Mouse (Mus musculus): ENCODE data around the gene Glt28d2.

Gene Glt28d2

DNA sequence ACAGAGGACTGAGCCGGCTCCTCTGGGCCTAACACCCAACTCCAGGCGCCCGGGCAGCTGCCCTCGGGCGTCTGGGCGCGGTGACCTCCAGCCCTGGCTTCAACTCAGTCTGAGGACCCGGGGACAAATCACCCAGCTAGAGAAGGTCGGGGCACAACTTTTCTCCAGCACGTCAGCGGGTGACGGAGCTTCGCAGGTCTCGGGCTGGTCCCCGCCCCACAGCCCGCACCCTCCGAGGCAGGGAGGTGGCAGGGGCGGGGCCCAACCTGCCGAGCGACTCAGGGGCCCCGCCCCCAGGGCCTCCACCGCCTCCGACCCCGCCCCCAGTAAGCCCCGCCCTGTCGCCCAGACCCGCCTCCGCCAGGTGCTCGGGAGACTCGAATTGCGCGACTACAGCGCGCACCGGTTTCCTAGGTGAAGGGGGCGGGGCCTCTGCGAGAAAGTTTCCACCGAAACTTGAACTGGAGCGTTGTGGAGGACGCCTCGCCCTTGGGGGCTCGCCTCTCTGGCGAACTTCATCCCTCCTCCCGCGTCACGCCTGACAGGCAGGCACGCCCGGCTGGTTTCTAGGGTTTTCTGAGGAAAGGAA is at the start of gene Glt28d2, which contains the start of gene Gm37240:
TSS of gene Glt28d2 (minus strand) at position 278 of the 589 bp plus-strand sequence.
TSS of gene Gm37240 (minus strand) at position 280 of the 589 bp plus-strand sequence.
- in situ Hi-C loops (cut with MboI; ENCODE audit: low sequenced_read_pairs), result no loop called here

DNA sequence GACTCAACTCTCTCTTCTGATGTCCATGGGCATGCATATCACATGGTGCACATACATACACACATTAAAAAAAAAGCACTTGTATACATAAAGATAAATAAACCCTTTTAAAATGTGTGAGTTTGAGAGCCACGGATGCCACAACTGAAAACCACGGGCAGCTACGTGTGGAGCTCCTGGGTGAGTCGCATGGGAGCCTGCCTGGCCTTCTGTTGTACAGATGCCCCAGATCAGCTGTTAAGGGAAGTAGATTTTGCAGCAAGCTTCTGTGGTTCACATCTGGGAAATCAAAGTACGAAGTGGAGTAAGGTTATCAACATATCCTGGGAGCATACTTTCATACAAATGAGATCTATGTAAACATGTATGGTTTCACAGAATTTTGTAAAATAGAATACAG is 46.3 kb upstream of the Glt28d2 start:
- in situ Hi-C loops (cut with MboI; ENCODE audit: low sequenced_read_pairs), result no loop called here

DNA sequence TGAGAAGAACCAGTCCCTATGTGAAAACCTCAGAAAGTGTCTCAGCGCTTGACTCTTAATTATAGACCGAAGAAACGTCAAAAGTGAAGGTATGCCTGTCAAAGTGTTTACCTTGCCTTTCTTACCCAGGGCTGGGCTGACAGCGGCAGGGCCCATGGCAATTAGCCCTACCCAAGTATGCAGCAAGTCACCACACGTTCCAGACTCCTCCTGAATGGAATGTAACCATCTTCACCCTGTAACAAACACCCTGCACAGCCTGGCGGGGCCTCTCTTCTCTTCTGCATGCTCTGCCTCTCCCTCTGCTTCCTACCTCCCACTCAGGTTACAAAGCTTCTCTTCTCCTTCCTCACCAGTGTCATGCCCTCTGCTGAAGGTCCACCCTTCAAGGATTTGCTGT is 44.5 kb upstream of the Glt28d2 start:
- in situ Hi-C loops (cut with MboI; ENCODE audit: low sequenced_read_pairs), result no loop called here

DNA sequence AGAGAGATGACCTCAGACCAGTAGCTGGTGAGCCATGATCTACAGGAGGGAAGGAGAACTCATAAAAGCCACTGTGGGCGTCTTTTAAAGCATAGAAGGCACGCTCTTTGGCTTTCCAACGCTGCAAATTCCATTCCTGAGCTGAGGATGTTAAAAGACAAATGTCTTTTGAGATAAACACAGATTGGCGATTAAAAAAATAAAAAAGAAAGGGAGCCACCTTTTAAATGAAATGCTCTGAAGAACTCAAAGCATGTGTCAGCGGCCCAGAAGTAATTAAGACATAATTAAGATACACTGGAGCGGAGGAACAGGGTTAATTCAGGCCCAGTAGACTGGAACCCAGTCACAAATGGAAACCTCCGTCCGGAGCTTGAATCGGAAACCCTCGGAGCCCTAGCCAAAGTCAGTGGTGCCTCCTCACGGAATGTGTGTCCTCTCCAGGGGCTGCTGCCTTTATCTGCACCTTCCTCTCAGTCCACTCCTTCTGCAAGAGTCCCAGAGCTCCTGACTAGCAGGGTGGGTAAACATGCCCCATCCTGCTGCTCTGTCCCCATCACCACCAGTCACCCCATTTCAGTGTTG is 43.4 kb upstream of the Glt28d2 start:
- in situ Hi-C loops (cut with MboI; ENCODE audit: low sequenced_read_pairs), result no loop called here

DNA sequence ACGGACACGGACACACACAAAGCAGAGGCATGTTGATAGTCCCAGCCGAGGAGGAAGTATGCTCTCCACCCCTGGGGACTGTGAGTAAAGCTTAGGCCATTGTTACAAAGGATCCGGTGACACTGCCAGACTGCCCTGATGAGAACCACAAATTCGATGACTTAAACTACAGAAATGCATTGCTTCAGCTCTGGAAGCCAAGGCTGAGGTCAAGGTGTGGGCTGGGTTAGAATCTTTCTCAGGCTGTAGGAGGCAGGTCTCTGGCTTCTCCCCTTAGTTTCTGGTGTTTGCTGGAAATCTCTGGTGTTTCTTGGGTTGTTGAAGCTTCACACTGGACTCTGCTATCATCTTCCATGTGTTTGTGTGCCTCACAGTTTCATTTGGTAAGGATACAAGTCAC is 42.4 kb upstream of the Glt28d2 start:
- in situ Hi-C loops (cut with MboI; ENCODE audit: low sequenced_read_pairs), result no loop called here

DNA sequence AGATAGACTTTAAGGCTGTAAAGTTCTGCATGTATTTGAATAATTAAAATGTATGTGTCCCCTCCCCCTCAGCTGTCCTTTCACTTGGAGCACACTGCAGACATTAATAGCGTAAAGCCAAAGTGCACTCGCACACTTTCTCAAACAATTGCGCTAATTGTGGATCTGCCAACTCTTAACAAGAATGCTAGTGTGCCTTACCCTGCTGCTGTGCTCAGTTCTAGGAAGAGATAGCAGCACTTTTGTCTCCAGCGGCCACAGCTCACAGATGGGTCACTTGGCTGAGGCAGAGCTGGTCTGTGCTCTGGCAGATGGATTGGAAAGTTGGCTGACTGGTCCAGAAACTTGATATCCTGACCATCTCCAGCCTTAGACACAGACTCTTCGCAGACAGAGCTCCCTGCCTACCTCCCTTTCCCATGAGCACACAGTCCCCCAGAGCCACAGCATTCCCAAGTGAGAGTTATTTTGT is 40.9 kb upstream of the Glt28d2 start:
- in situ Hi-C loops (cut with MboI; ENCODE audit: low sequenced_read_pairs), result no loop called here

DNA sequence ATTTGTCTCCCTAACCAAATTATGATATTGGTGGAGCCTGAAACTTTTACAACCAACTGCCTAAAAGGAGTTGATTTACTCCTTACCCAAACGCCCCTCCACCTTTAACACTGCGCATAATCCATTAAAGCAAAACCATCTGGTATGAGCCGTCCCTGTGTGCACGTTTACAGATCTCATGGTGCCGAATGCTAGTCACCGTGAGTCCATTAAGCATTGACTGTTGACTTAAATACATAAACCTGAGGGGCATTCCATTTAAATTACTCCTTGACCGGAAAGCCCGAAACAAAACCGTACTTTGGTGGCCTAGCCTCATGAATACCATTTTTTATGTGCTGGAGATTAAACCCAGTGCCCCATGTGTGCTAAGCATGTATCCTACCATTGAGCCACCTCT is 40.0 kb upstream of the Glt28d2 start:
- in situ Hi-C loops (cut with MboI; ENCODE audit: low sequenced_read_pairs), result no loop called here

DNA sequence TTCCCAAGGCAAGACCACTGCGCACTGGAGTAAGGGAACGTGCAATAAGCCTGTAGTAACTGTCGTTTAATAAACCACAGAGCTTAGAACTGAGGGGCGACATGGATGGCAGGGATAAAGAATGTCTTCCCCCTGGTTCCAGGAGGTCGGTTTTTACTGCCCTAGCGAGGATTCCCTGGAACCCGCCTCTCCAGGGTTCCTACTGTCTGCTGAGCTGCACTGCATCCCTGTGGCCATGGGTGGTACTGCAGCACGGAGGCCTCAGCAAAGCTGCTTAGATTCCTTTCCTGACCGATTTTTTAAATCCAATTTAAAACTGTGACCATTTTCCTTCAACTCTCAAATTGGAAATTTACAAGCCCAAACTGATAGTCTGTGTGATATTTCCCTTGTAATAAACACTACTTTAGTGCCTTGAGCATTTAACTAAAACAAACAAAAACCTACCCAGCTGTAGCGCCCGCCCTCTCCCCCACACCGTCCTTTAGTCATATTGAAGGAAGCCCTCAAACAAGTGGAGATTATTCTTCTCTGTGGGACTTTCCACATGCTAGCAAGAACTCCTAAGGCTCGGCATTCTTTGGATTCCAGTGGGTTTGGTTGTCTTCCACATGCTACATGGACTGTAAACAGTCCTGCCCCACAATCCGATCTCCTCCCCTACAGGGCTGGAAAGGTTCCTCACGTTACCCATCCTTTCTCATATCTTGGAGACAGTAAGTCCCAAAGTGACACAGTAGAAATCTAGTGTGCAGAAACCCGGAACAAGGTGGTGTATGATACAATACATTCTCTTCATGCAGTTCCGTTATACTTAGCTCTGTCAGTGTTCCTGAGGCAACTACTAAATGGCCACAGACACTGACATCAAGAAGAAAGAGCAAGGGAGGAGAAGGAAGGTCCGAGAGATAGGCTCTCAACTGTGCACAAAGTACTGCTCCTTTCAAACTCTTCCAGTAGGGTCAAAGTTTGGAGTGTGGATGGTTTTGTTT is 36.9 kb upstream of the Glt28d2 start:
- in situ Hi-C loops (cut with MboI; ENCODE audit: low sequenced_read_pairs), result loop anchor here (25.0 kb wide), 2 partner anchors 212 to 1012 kb away; no protein-coding TSS in a partner anchor

DNA sequence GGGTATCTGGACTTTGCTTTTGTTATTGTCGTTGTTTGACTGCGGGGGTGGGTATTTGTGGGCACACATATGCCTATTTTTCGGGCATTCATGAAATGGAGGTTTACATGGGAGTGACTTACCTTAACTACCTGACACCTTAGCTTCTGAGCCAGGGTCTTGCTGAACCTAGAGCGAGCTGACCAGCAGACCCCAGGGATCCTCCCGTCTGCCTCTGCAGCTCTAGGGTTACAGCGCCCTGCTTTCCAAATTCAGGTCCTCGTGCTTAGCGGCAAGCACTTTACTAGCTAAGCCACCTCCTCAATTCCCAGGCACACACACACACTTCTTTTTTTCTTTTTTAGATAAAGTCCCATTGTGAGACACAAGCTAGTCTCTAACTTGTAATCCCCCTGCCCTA is 36.0 kb upstream of the Glt28d2 start:
- in situ Hi-C loops (cut with MboI; ENCODE audit: low sequenced_read_pairs), result loop anchor here (25.0 kb wide), 2 partner anchors 211 to 1011 kb away; no protein-coding TSS in a partner anchor

DNA sequence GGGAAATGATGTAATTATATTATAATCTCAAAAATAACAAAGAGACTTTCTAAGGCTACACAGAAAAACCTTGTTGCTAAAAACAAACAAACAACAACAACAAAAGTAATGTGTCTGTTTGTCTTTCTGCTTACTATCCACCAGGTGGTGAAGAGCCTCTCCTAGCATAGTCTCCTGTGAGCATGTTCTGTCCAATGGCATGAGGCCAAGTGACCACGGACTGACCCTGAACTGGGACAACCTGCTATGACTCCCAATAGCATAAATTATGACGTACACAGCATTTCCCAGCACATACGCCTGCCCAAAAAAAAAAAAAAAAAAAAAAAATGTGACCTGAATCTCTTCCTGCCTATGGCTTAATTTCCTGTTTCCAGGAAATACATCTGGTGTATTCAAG is 35.0 kb upstream of the Glt28d2 start:
- in situ Hi-C loops (cut with MboI; ENCODE audit: low sequenced_read_pairs), result loop anchor here (25.0 kb wide), 2 partner anchors 210 to 1010 kb away; no protein-coding TSS in a partner anchor

DNA sequence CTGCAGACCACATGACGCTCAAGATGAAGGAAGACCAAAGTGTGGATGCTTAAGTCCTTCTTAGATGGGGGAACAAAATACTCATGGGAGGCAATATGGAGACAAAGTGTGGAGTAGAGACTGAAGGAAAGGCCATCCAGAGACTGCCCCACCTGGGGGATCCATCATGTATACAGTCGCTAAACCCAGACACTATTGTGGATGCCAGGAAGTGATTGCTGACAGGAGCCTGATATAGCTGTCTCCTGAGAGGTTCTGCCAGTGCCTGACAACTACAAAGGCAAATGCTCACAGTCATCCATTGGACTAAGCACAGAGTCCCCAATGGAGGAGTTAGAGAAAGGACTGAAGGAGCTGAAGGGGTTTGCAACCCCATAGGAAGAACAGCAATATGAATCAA is 33.4 kb upstream of the Glt28d2 start:
- in situ Hi-C loops (cut with MboI; ENCODE audit: low sequenced_read_pairs), result loop anchor here (25.0 kb wide), 2 partner anchors 208 to 1008 kb away; no protein-coding TSS in a partner anchor

DNA sequence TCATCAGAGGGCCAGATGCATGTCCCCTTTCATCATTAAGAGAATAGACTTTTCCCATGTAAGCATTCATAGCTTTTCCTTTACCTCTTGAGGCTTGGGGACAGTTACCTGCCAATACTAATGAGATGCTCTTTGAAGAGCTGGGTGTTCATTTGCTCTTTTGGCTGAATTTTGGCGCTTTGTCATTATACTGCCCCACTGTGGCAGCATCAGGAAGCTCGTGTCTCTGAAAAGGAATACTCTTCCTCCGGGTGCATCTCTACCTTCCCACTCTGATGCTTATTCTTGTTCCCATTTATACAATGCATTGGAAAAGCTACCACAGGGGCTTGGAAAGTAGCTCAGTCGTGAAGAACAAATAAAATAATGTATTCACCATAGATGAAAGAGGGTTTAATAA is 30.3 kb upstream of the Glt28d2 start:
- in situ Hi-C loops (cut with MboI; ENCODE audit: low sequenced_read_pairs), result loop anchor here (25.0 kb wide), 2 partner anchors 205 to 1005 kb away; no protein-coding TSS in a partner anchor

DNA sequence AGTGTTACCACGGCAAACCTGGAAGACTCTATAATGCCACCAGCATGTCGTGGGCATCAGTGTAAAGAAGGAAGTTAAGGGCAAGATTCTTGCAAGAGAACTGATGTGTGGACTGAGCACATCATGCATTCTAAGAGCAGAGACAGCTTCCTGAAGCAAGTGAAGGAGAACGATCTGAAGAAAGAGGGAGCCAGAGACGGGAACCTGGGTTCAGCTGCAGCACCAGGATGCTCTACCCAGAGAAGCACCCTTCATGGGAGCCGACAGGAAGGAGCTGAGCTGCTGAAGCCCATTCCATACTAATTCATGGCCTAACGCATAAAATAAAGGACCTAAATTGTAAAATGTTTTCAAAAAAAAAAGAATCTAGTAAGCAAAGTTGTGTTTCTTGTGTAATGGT is 27.5 kb upstream of the Glt28d2 start:
- in situ Hi-C loops (cut with MboI; ENCODE audit: low sequenced_read_pairs), result loop anchor here (25.0 kb wide), 2 partner anchors 203 to 1003 kb away; no protein-coding TSS in a partner anchor

DNA sequence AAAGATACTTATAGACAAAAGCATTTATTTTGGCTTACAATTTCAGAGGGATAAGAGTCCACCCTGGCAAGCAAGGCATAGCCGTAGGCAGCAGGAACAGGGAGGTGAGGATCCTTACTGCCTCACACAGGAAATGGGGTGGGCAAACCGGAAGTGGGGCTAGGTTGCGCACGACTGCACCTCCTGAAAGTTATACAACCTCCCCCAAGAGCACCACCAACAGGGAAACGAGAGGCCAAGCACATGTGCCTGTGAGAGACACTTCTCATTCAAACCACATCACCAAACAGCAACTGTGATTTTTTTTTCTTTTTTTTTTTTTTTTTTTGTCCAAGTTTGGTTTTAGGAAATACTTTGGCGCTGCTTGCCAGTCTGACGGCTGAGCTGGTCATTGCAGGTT is 19.8 kb upstream of the Glt28d2 start:
- in situ Hi-C loops (cut with MboI; ENCODE audit: low sequenced_read_pairs), result loop anchor here (25.0 kb wide), 2 partner anchors 195 to 995 kb away; no protein-coding TSS in a partner anchor

DNA sequence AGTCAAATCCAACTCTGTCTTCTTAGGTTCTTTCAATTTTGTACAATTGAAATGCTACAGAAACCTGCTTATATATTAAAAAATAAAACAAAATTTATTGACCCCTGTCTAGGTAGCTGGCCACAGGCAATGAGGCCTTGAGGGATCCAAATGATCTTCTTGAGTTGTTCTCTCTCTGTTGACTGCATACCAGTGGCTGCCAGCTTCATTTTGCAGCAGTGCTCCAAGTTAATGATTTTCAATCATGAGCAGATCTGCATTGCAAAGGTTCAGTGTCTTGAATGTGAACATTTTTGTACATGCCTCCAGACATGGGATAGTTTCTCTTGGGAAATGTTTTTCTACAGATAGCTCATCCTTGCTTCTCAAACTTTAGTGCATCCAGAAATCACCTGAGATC is 17.1 kb upstream of the Glt28d2 start:
- in situ Hi-C loops (cut with MboI; ENCODE audit: low sequenced_read_pairs), result loop anchor here (25.0 kb wide), 2 partner anchors 192 to 992 kb away; no protein-coding TSS in a partner anchor

DNA sequence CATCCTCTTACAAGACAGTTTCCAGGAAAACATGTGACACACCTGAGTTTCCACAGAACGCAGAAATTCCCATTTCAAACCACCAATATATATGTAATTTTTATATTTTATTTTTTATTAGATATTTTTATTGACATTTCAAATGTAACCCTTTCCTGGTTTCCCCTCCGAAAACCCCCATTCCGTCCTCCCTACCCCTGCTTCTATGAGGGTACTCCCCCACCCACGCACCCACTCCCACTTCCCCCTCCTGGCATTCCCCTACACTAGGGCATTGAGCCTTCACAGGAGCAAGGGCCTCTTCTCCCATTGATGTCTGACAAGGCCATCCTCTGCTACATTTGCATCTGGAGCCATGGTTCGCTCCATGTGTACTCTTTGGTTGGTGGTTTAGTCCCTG is 7.7 kb upstream of the Glt28d2 start:
- in situ Hi-C loops (cut with MboI; ENCODE audit: low sequenced_read_pairs), result no loop called here

DNA sequence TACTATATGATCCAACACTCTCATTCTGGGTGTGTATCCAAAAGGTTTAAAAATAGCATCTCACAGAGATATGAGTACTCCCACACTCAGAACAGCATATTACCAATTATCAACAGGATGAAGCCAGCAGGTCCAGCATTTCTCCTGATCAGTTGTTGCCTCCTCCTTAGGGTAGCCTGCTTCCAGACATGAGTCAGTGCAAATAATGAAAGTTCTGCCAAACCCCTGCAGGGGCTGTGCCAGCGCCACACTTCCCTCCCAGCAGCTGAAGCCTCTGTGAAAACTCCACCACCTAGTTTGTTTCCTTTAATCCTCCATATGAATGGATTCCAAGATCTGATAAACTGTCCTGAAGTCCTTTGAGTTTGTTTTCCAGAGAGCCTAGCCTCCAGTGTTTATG is 4.3 kb upstream of the Glt28d2 start:
- in situ Hi-C loops (cut with MboI; ENCODE audit: low sequenced_read_pairs), result no loop called here

DNA sequence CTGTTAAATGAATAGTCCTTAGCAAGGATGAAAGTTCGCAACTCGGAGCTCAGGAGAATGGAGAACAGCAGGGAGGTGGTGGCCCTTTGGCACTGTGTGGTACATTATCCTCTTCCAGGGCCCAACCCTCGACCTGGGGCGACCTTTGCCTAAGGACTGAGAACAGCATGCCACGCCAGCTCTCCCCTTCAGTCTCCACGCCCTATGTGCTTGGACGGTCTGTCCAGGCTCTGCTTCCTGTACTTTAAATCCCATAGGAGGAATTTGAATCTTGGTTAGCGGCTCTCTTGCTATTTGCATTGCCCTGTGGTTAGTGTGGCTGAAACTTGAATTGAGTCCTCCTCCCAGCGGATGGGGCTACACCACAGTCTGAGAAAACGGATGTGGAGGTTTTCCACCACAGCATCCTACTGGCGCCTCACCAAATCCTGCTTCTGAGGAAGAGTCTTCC is 930 bp upstream of the Glt28d2 start:
- in situ Hi-C loops (cut with MboI; ENCODE audit: low sequenced_read_pairs), result no loop called here

DNA sequence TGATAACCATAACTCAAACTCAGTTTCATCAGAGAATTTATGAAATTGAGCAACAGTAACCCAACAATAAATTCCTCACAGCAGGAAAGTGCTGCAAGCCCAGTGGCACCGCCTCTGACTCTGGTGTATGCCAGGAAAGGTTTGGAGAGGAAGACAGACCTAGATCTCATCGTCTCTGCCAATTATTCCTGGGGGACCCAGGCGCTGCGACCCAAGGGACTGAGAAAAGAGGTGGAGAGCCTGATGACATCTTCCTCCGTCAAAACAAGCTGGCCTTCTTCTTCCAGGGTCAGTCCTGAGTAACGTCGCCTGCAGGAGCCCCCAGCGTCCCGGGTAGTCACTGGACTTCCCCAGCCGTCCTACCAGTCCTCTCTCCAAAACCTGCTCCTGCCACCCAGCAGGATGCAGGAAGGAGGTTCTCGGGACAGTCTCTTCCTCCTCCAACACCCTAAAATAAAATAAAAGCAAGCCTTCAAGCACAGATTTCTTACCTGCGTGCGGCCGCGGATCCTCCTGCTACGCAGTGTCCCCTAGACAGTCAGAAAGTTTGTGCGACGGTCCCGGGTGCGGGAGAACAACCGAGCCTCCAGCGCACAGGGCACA is 579 bp downstream of the Glt28d2 start:
- in situ Hi-C loops (cut with MboI; ENCODE audit: low sequenced_read_pairs), result no loop called here

DNA sequence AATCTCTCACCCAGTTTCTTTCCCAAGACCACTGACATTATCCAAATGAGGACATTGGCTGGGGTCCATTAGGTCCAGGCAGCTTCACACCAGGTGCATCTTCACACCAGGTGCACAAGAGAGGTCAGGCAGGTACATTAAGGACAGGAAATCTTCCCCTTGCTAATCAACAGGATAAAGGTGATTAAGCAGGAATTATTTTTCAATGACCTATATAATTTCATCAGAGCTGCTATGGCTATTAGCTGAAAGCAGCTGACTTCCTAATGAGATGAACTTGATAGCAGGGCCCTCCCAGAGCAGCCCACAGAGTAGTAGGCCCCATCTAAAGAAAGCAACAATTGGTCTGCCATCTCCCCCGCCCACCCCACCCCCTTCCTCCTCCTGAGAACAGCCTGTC is 1.4 kb downstream of the Glt28d2 start:
- in situ Hi-C loops (cut with MboI; ENCODE audit: low sequenced_read_pairs), result no loop called here
